Mouse (Mus musculus) midbrain, embryonic 13.5 days (tissue): ENCODE data around the gene 4931417E11Rik. TPM values are rescaled to one million over a fixed set of nuclear protein-coding genes. Genes with fewer than 3 reads are reported as not detected.

ENCODE experiments used
- ATAC-seq: fragments of 200-750 bp; cut with Nextera tagmentation; 2 replicates; pipeline ENCODE4 v1.8.0; 2017; ENCODE audit warnings: mild to moderate bottlenecking, moderate TSS enrichment, moderate library complexity
- H3K27ac ChIP-seq: fragments of 300-500 bp; sonication (generic); 2 replicates; pipeline ENCODE4 v1.5.1; 2015; ENCODE audit warnings: inconsistent platforms, mild to moderate bottlenecking, moderate library complexity
- H3K27me3 ChIP-seq: fragments of 300-500 bp; sonication (generic); 2 replicates; pipeline ENCODE4 v1.6.1; 2015; ENCODE audit warnings: mild to moderate bottlenecking, inconsistent platforms
- H3K36me3 ChIP-seq: fragments of 300-500 bp; sonication (generic); 2 replicates; pipeline ENCODE4 v1.6.1; 2015; ENCODE audit warnings: mild to moderate bottlenecking, inconsistent platforms
- H3K4me1 ChIP-seq: fragments of 300-500 bp; sonication (generic); replicated peaks from 2 replicates; pipeline ENCODE4 v1.6.1; 2015; ENCODE audit warnings: inconsistent platforms
- H3K4me2 ChIP-seq: fragments of 300-500 bp; sonication (generic); replicated peaks from 2 replicates; pipeline ENCODE4 v1.6.1; 2015; ENCODE audit warnings: moderate library complexity, mild to moderate bottlenecking, inconsistent platforms
- H3K4me3 ChIP-seq: fragments of 300-500 bp; sonication (generic); replicated peaks from 2 replicates; pipeline ENCODE4 v1.5.1; 2015; ENCODE audit warnings: mild to moderate bottlenecking, inconsistent platforms
- H3K9ac ChIP-seq: fragments of 300-500 bp; sonication (generic); replicated peaks from 2 replicates; pipeline ENCODE4 v1.6.1; 2015; ENCODE audit warnings: mild to moderate bottlenecking, inconsistent platforms
- H3K9me3 ChIP-seq: fragments of 300-500 bp; sonication (generic); 2 replicates; pipeline ENCODE4 v1.6.1; 2016; ENCODE audit warnings: mild to moderate bottlenecking, inconsistent platforms
- WGBS: fragments of 180-500 bp; shearing (Covaris S2); methylation state at CpG from one replicate; pipeline ENCODE4 v1.1.7; 2015; 5-methylcytosine and 5-hydroxymethylcytosine counted together
- polyA plus RNA-seq: library from polyadenylated mRNA; unstranded; fragments of >200 nt; fragmentation: Nextera tagmentation; extraction: Ambion mirVana; gene quantifications from 2 replicates; pipeline ENCODE4 v1.2.1, GENCODE M21; 2015

Gene 4931417E11Rik
- polyA plus RNA-seq: not detected in 2 replicates

DNA sequence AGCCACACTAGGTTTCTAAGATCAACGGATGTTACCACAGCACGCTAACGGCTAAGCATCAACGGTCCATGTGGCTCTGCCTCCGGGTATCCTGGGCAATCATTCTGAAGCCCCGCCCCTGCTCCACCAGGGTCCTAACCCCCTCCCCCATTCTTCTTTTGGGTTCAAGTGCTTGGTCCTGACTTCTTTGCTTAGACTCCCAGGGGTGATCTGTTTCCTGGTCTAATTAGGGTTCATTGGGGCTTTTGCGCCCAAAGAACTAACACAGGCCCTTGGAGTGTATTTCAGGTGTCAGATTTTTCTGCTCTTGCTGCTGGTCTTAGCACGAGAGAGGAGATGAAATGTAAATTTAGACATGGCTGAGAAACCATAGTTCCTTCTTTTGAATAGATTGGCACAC, at the start of gene 4931417E11Rik:
Gene 4931417E11Rik, minus strand, starts transcription at position 101 of the 400 bp plus-strand sequence.
- no peak within 1 kb of the TSS for H3K4me3 ChIP-seq
- no peaks in the 10 kb centered on the region for H3K4me1 ChIP-seq
- H3K9me3 ChIP-seq: no peaks in the 10 kb centered on the region
- no peaks in the 10 kb centered on the region for H3K27me3 ChIP-seq
- WGBS: 69% methylated on average over 8 of the region's 8 CpGs
- H3K27ac ChIP-seq: no peak within 1 kb of the TSS
- no peak within 1 kb of the TSS for H3K4me2 ChIP-seq
- H3K36me3 ChIP-seq: no peaks in the 10 kb centered on the region
- no peak within 1 kb of the TSS for H3K9ac ChIP-seq
- no peak for ATAC-seq

DNA sequence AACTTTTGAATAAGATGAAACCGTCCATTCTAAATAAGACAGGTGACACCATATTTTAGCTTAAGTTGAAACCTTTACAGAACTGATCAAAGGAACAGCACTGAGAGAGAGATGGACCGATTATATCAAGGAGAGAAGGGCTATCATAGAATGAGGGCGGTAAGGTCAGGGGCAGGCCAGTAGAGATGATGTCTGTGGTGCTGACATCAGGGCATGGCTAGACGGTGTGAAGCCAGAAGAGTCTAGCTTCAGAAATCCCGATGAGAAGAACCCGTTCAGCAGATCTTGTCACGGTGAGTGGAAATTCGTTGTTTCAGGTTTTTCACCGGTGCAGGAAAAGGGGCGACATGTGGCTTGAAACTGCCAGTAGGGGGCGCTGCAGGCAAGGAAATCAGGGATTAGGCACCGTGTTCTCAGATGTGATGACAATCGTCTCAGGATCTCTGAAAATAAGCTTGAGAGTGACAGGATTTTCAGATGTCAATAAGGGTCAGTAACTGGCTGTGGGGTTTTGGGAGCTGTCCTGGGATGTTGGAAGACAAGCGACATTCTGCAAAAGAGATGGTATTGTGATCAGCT, 48.4 kb upstream of the 4931417E11Rik start:
- 21% methylated on average over 14 of the region's 14 CpGs for WGBS
- ATAC-seq: peak; percentile 72
- Histone ChIP-seq H3K4me2 (no peak overlapping the region), H3K4me1 (no peaks in the 10 kb centered on the region), H3K9ac (no peak overlapping the region), H3K36me3 (no peaks in the 10 kb centered on the region), H3K9me3 (no peaks in the 10 kb centered on the region), H3K4me3 (no peak overlapping the region), H3K27me3 (no peaks in the 10 kb centered on the region), H3K27ac (no peak overlapping the region)

DNA sequence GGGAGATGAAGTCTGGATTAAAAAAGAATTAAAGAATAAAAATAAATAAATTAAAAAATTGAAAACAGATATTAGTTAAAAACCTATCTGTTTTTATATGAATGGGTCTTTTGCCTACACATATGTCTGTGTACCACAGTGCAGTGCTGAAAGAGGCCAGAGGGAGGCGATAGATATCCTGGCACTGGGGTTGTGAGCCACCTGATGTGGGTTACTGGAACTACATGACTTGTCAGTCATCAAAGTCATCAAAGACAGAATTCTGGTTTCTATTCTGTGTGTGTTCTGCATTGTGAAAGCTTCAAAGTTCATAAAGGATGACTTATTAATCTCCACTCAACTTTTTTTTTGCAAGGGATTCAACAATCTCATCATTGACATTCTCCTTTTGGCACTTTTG, 43.4 kb upstream of the 4931417E11Rik start:
- Histone ChIP-seq H3K27ac (no peak overlapping the region), H3K36me3 (no peaks in the 10 kb centered on the region), H3K4me1 (no peaks in the 10 kb centered on the region), H3K9me3 (no peaks in the 10 kb centered on the region), H3K9ac (no peak overlapping the region), H3K4me2 (no peak overlapping the region), H3K27me3 (no peaks in the 10 kb centered on the region), H3K4me3 (no peak overlapping the region)
- ATAC-seq: no peak
- 29% methylated on average over 1 of the region's 1 CpGs for WGBS

DNA sequence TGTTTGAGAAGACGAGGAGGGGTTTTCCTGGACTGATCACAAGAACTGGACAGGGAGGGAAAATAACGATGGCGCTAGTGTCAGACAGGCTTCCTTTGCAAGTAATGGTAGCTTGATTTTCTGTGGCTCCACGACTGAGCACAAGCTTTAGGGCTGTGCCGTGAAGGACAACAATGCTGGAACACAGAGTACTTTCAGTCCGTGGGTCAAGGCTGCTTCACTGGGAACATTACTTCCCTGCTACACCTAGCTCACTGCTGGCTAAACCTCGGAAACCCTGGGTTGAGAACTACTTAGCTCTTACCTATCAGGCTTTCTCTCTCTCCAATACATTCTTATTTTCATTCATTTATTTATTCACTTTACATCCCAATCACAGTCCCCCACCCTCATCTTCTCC, 30.2 kb upstream of the 4931417E11Rik start:
- no peak for ATAC-seq

DNA sequence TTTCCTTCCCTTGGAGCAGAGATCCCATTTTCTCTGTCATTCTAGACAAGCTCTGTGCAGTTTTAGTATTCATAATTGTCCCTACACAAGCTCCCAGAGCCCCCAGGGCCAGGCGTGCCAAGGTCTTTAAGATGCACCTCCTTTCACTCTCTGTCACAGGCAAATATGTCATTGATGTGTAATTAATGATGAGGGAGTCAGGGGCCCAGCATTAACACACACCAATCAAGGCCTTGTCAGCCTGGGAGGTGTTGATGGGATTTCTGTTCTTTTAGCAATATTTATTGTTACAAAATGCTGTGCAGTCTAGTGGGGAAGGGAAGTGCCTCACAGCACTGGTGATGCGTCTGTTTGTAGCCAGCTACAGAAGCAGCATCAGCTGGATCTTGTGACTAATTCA, 27.9 kb upstream of the 4931417E11Rik start:
- WGBS: 53% methylated on average over 2 of the region's 2 CpGs

More for the DNA sequence above, 30.2 kb upstream of the 4931417E11Rik start:
- Histone ChIP-seq H3K4me2 (no peak overlapping the region), H3K9ac (no peak overlapping the region), H3K27ac (no peak overlapping the region), H3K27me3 (no peaks in the 10 kb centered on the region), H3K4me1 (no peaks in the 10 kb centered on the region), H3K36me3 (no peaks in the 10 kb centered on the region), H3K4me3 (no peak overlapping the region), H3K9me3 (no peaks in the 10 kb centered on the region)
- WGBS: 83% methylated on average over 7 of the region's 7 CpGs

DNA sequence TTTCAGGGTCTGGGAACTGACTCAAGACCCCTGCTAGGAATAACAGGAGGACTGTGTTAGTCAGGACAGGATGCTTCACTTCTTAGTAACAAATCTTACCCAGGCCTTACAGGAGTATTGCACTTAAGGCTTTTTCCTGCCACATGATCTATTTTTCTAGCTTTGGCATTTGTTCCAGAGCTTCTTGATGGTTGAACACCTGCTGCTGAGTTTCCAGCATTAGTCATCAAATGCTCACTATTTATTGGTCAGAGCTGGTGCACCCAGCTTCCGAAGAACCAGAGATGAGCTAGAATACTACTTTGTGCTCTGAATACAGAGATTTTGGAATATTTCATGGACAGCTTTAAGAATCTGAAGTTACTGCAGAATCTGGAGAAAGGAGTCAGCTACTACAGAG, 21.1 kb upstream of the 4931417E11Rik start:
- ATAC-seq: no peak
- Histone ChIP-seq H3K27ac (no peak overlapping the region), H3K27me3 (no peaks in the 10 kb centered on the region), H3K9me3 (no peaks in the 10 kb centered on the region; the same call in 1 of the 2 replicates), H3K4me2 (no peak overlapping the region), H3K4me1 (no peaks in the 10 kb centered on the region), H3K9ac (no peak overlapping the region), H3K36me3 (no peaks in the 10 kb centered on the region), H3K4me3 (no peak overlapping the region)
- 91% methylated on average over 1 of the region's 1 CpGs for whole genome bisulfite sequencing

More for the DNA sequence above, 27.9 kb upstream of the 4931417E11Rik start:
- H3K9ac ChIP-seq: no peak overlapping the region
- H3K4me1 ChIP-seq: no peaks in the 10 kb centered on the region
- no peaks in the 10 kb centered on the region for H3K9me3 ChIP-seq
- 0 out of 2 replicates have a peak, but pooled peaks have one; percentile 69 for ATAC-seq
- H3K4me2 ChIP-seq: no peak overlapping the region
- H3K36me3 ChIP-seq: no peaks in the 10 kb centered on the region
- no peaks in the 10 kb centered on the region for H3K27me3 ChIP-seq
- H3K4me3 ChIP-seq: no peak overlapping the region
- H3K27ac ChIP-seq: 0 out of 2 replicates have a peak overlapping the region, but pooled peaks have one; percentile 2

DNA sequence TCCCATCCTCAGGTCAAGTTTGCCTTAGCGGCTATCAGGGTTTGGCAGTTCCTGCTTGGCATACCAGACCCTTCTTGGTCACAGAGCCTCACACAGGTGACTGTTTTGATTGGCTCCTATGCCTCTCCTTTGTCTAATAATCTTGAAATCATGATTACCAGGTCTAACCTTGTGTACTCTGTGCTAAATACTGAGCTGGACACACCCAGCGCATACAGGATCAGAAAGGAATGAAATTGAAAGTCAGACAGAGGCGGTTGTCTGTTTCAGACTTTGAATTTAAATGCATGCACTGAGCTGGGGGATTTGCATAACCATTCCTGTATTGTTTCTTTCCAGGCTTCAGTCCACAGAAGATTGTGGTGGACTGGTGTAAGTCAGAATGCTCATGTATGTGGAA, 16.1 kb upstream of the 4931417E11Rik start:
- no peak overlapping the region for H3K4me3 ChIP-seq
- no peak overlapping the region for H3K4me2 ChIP-seq
- H3K4me1 ChIP-seq: no peaks in the 10 kb centered on the region
- no peak overlapping the region for H3K27ac ChIP-seq
- no peaks in the 10 kb centered on the region for H3K9me3 ChIP-seq
- WGBS: 67% methylated on average over 3 of the region's 3 CpGs
- no peaks in the 10 kb centered on the region for H3K36me3 ChIP-seq
- ATAC-seq: no peak
- H3K27me3 ChIP-seq: no peaks in the 10 kb centered on the region
- no peak overlapping the region for H3K9ac ChIP-seq

DNA sequence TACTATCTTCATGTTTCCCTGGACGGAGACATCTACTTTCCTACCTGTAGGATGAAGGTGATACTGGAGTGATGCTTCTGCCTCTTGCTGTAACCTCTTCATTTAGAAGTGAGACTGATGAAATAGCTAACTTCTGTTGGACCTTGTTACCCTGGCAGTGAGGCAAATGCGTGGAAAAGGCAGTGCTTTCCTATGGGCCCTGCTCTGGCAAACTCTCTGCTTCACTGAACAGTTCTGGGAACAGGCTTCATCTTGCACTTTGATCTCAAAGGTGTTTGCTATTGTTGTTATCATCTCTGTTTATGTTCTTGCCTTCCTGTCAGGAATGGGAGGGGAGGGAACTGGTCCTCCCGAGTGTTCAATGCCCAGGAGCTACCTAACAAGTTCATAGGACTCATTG, 3.4 kb downstream of the 4931417E11Rik start:
- Histone ChIP-seq H3K4me1 (no peaks in the 10 kb centered on the region), H3K9ac (no peak overlapping the region), H3K27ac (no peak overlapping the region), H3K9me3 (no peaks in the 10 kb centered on the region), H3K36me3 (no peaks in the 10 kb centered on the region), H3K4me2 (no peak overlapping the region), H3K27me3 (no peaks in the 10 kb centered on the region), H3K4me3 (no peak overlapping the region)
- no peak for ATAC-seq
- 83% methylated on average over 3 of the region's 3 CpGs for WGBS

DNA sequence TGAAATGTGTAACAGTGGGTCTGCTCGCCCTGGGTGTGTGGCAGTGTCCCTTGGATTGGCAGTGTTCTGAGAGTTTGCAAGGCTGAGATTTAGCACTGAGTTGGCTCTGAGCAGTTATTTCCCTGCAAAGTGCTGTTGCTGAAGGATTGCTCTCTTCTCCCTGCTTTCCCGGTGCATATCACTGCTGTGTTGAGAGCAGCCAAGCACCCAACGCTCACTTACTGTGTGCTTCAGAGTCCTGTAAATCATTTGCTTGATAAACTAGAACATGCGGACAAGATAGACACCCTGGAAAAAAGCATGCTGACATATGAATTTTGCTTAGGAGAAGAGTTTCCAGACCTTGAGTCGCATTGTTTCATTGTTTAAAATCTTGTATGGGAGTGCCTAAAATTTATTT, 6.9 kb downstream of the 4931417E11Rik start:
- Histone ChIP-seq H3K4me2 (no peak overlapping the region), H3K4me1 (no peaks in the 10 kb centered on the region), H3K27ac (no peak overlapping the region), H3K36me3 (no peaks in the 10 kb centered on the region), H3K9me3 (no peaks in the 10 kb centered on the region), H3K4me3 (no peak overlapping the region), H3K27me3 (no peaks in the 10 kb centered on the region), H3K9ac (no peak overlapping the region)
- 87% methylated on average over 5 of the region's 5 CpGs for WGBS
- no peak for ATAC-seq

DNA sequence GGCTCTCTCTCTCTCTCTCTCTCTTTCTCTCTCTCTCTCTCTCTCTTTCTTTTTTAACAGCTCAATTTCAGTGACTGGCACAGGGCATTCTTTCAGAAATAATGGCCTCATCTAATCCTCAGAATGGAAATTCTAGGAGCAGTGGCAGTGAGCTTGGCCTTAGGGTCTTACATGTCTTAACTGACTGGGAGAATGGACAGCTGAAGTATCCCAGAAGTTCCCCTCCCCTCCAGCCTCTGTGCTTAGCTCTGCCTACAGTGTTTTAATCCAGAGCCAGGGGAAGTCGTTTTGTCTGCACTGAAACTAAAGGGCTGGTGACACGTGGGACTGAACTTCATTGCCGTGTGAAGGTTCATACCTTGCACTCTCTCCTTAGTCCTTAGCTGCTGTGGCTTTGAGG, 35.6 kb downstream of the 4931417E11Rik start:
- Histone ChIP-seq H3K9ac (no peak overlapping the region), H3K4me3 (no peak overlapping the region), H3K9me3 (no peaks in the 10 kb centered on the region), H3K4me2 (no peak overlapping the region), H3K27ac (no peak overlapping the region), H3K4me1 (peaks cover 9% of the 10 kb centered on the region), H3K27me3 (peaks cover 35% of the 10 kb centered on the region), H3K36me3 (no peaks in the 10 kb centered on the region)
- WGBS: 12% methylated on average over 3 of the region's 3 CpGs
- peak; percentile 48; the same call in 1 of the 2 replicates for ATAC-seq

DNA sequence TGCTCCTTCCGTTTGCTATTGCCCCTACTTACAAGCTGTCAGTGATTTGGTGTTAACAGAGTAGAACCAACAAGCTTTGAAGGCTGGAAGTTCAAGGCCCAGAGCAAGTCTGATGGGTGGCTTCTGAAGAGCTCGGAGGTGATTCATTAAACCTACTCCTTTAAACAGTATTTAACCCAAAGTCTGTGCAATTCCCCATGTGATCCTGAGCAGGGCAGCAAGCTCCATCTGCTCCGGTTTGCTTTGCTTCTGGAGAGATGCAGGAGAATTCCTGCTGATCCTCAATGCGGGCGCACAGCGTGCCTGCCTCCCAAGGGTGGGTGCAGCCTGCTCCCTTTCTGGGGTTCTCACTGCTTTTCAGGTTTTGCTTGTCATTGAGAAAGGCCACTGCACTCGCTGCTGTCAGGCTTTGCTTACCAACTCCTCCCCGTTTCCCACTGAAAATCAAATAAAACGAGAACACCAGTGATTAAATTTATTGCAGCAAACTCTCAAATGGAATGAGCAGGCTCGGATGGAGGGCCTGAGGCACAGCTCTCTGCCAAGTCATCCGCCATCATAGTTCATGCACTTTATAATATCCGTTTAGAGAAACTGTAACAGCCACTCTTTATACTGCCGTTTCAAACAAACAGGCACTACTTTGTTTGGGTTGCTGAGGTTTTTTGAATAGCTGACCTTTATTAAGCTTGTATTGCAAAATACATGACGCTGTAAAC, 40.7 kb downstream of the 4931417E11Rik start:
- Histone ChIP-seq H3K9me3 (no peaks in the 10 kb centered on the region), H3K9ac (no peak overlapping the region; the same call in 1 of the 2 replicates), H3K4me1 (peaks cover 25% of the 10 kb centered on the region), H3K27me3 (peaks cover 36% of the 10 kb centered on the region), H3K36me3 (no peaks in the 10 kb centered on the region), H3K4me2 (peak overlapping the region; percentile 27), H3K27ac (no peak overlapping the region), H3K4me3 (no peak overlapping the region)
- peak; percentile 48; the same call in 1 of the 2 replicates for ATAC-seq
- 25% methylated on average over 14 of the region's 14 CpGs for WGBS

DNA sequence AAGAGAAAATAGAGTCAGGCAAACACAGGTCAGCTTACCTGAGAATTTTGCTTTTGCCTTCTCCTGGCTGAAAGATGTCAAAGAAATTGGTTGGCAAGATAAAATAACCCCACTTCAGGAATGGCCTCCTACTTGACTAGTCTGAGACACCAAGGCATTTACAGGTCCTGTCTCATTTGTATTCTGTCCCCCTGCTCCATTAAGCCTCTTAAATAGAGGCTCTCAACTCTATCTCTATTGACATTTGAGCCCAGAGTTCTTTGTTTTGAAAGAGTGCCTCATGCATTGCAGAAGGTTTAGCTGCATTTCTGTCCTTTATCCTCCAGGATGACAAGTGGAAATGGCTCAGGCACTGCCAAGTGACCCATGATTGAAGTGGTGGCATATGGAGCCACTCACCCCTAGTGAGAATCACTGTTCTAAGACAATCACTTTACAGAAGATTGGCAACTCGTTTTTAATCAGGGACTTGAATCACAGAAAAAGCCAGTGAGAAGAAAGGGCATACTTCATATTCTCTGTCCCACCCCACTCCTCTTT, 42.1 kb downstream of the 4931417E11Rik start:
- H3K9me3 ChIP-seq: no peaks in the 10 kb centered on the region
- H3K27ac ChIP-seq: no peak overlapping the region

More for the DNA sequence above, 42.1 kb downstream of the 4931417E11Rik start:
- Histone ChIP-seq H3K4me1 (peaks cover 23% of the 10 kb centered on the region), H3K4me2 (no peak overlapping the region), H3K9ac (no peak overlapping the region), H3K36me3 (no peaks in the 10 kb centered on the region), H3K27me3 (peaks cover 48% of the 10 kb centered on the region), H3K4me3 (no peak overlapping the region)
- WGBS: 0% methylated on average over 1 of the region's 1 CpGs
- peak; percentile 88 for ATAC-seq
